Mouse (Mus musculus) G1E (cell line): ENCODE data around the gene Igsf6.
"Not testable (repeated sequence)": the region's sequence is repeated elsewhere in the genome, so short reads cannot be mapped to it uniquely, and the experiment has no call there.

ENCODE experiments used
- CTCF ChIP-seq: IDR thresholded peaks from 2 replicates; pipeline ENCODE4 v1.5.1; 2012; ENCODE audit warnings: low read depth, low read length, inconsistent platforms, mixed read lengths
- GATA1 ChIP-seq: IDR thresholded peaks from 2 replicates; pipeline ENCODE4 v1.6.1; 2012; ENCODE audit warnings: borderline replicate concordance, low read length, inconsistent platforms, mixed read lengths

DNA sequence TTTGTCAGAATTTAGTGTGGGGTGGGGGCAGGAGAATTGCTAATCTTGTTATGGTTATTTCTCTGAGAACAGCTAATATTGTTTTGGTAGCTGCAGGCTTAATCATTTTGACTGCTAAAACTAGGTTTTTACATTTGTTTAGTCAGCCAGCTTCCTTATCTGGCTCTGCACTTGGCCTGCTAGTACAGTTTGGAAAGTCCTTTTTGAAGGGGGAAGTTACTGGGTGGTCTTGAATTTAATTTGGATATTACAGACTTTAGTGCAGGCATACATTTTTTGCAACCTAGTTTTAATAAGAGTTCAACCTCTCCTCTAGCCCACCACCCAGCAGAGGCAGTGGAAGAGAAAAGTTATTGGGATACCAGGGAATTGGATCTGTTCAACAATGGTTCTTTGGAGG is 44.4 kb downstream of the Igsf6 start:
- not testable (repeated sequence) for TF ChIP-seq CTCF, GATA1
